Mouse (Mus musculus) myocyte (in vitro differentiated cells): ENCODE data around the gene Sdk2. TPM values are rescaled to one million over a fixed set of nuclear protein-coding genes. Genes with fewer than 3 reads are reported as not detected.

Experiments
- H3K27me3 ChIP-seq: one replicate; pipeline ENCODE4 v1.6.1; 2011; ENCODE audit not compliant: control insufficient read depth, insufficient read depth, insufficient read length
- H3K36me3 ChIP-seq: one replicate; pipeline ENCODE4 v1.6.1; 2011; ENCODE audit not compliant: control insufficient read depth, insufficient read depth
- H3K4me2 ChIP-seq: one replicate; pipeline ENCODE4 v1.6.1; 2011; ENCODE audit warnings: low read depth, control low read depth
- H3K4me3 ChIP-seq: one replicate; pipeline ENCODE4 v1.5.1; 2011; ENCODE audit warnings: mild to moderate bottlenecking, control low read depth, moderate library complexity
- H3K79me2 ChIP-seq: one replicate; pipeline ENCODE4 v1.6.1; 2011; ENCODE audit not compliant: control insufficient read depth, insufficient read depth
- H3ac ChIP-seq: one replicate; pipeline ENCODE4 v1.6.1; 2011; ENCODE audit not compliant: control insufficient read depth, insufficient read length
- CEBPB ChIP-seq: IDR thresholded peaks from 2 replicates; pipeline ENCODE4 v1.6.1; 2011; ENCODE audit warnings: mild to moderate bottlenecking, moderate library complexity; ENCODE audit not compliant: poor library complexity, insufficient read depth, severe bottlenecking
- E2F4 ChIP-seq: IDR thresholded peaks from one replicate; pipeline ENCODE4 v1.6.1; 2011; ENCODE audit warnings: mild to moderate bottlenecking, control low read depth, moderate library complexity; ENCODE audit not compliant: insufficient read depth
- MAX ChIP-seq: IDR thresholded peaks from one replicate; pipeline ENCODE4 v1.6.1; 2011; ENCODE audit warnings: low read depth, mild to moderate bottlenecking, control low read depth
- MYOD1 ChIP-seq, 3 experiments: IDR thresholded peaks; one replicate each; pipeline ENCODE4 v1.6.1; 2011; ENCODE audit warnings: control low read depth in 2 of 3, low read depth in 2 of 3, mild to moderate bottlenecking in 2 of 3, moderate library complexity in 1 of 3; ENCODE audit not compliant: insufficient read length in 2 of 3, control insufficient read depth in 1 of 3
- MYOG ChIP-seq, 3 experiments: IDR thresholded peaks; one replicate each; pipeline ENCODE4 v1.6.1; 2011; ENCODE audit warnings: control low read depth in 2 of 3, low read depth in 2 of 3, mild to moderate bottlenecking in 2 of 3; ENCODE audit not compliant: insufficient read length in 2 of 3, control insufficient read depth in 1 of 3, insufficient read depth in 1 of 3
- POLR2A ChIP-seq: IDR thresholded peaks from one replicate; pipeline ENCODE4 v1.6.1; 2011; ENCODE audit warnings: low read depth, mild to moderate bottlenecking, control low read depth, moderate library complexity; ENCODE audit not compliant: insufficient read length
- POLR2AphosphoS2 ChIP-seq: IDR thresholded peaks from one replicate; pipeline ENCODE4 v1.6.1; 2011; ENCODE audit warnings: low read depth, control low read depth; ENCODE audit not compliant: insufficient read length
- REST ChIP-seq: IDR thresholded peaks from one replicate; pipeline ENCODE4 v1.6.1; 2011; ENCODE audit warnings: mild to moderate bottlenecking, control low read depth, moderate library complexity; ENCODE audit not compliant: insufficient read depth, insufficient read length
- SRF ChIP-seq: IDR thresholded peaks from one replicate; pipeline ENCODE4 v1.6.1; 2011; ENCODE audit warnings: low read depth; ENCODE audit not compliant: control insufficient read depth, insufficient read length
- TCF12 ChIP-seq: IDR thresholded peaks from one replicate; pipeline ENCODE4 v1.6.1; 2011; ENCODE audit warnings: mild to moderate bottlenecking, control low read depth; ENCODE audit not compliant: poor library complexity, insufficient read depth, severe bottlenecking
- TCF3 ChIP-seq: IDR thresholded peaks from one replicate; pipeline ENCODE4 v1.6.1; 2011; ENCODE audit warnings: low read depth, control low read depth; ENCODE audit not compliant: insufficient read length
- USF1 ChIP-seq: IDR thresholded peaks from one replicate; pipeline ENCODE4 v1.6.1; 2011; ENCODE audit warnings: low read depth, mild to moderate bottlenecking, control low read depth, moderate library complexity
- polyA plus RNA-seq: library from polyadenylated mRNA; unstranded; fragments of >200 nt; fragmentation: generic; extraction: Trizol; gene quantifications from one replicate; pipeline ENCODE4 v1.2.1, GENCODE M21; 2012; ENCODE audit warnings: missing spikeins

Gene Sdk2
- polyA plus RNA-seq, 1 experiment: 0.06 TPM

- Histone ChIP-seq H3K4me3 (no peak overlapping the region), H3K4me2 (no peak overlapping the region), H3K36me3 (no peaks in the 10 kb centered on the region), H3ac (no peak overlapping the region), H3K27me3 (no peaks in the 10 kb centered on the region), H3K79me2 (no peaks in the 10 kb centered on the region)
- TF ChIP-seq MAX (no peak), CEBPB (no peak), SRF (no peak), POLR2A (no peak), TCF3 (no peak), POLR2AphosphoS2 (no peak), E2F4 (no peak), MYOG (IDR thresholded peaks at IDR 0.05; ENCODE audit: control insufficient read depth in 1 of 3, insufficient read depth in 1 of 3, insufficient read length in 2 of 3, low read depth in 2 of 3) (no peak), TCF12 (no peak), MYOD1 (IDR thresholded peaks at IDR 0.05; ENCODE audit: control insufficient read depth in 1 of 3, insufficient read length in 2 of 3, low read depth in 2 of 3) (no peak)
Measured at GRCm38 (mm10) chr11:113896006-113896405, 170.8 kb downstream of the Sdk2 start.

DNA sequence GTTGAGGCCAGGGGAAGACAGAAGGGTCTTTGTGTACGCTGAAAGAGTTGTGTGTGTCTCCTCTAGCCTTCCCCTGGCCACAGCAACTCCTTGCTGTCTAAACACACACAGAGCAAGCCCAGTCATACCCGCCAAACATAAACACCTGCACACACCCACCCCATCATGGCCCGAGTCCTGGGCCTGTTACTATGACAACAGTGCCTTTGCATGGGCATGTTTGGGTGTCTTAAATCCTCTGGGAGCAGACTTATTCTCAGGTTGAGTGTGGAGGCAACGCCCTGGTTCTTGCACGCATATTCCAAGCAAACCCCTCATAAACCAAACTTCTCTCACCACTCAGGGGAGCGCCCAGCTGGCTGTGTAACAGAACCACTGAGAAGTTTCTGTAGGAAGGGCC, 173.9 kb downstream of the Sdk2 start:
- Histone ChIP-seq H3K4me3 (no peak overlapping the region), H3ac (no peak overlapping the region), H3K79me2 (no peaks in the 10 kb centered on the region), H3K36me3 (no peaks in the 10 kb centered on the region), H3K27me3 (no peaks in the 10 kb centered on the region), H3K4me2 (no peak overlapping the region)
- TF ChIP-seq E2F4: no peak
- no peak for TF ChIP-seq MAX
- no peak for TF ChIP-seq USF1
- no peak for TF ChIP-seq POLR2A
- no peak for TF ChIP-seq SRF
- no peak for TF ChIP-seq TCF12
- no peak for TF ChIP-seq CEBPB
- TF ChIP-seq POLR2AphosphoS2: no peak
- TF ChIP-seq MYOD1 (IDR thresholded peaks at IDR 0.05; ENCODE audit: control insufficient read depth in 1 of 3, insufficient read length in 2 of 3, low read depth in 2 of 3): no peak
- no peak for TF ChIP-seq TCF3
- TF ChIP-seq MYOG (IDR thresholded peaks at IDR 0.05; ENCODE audit: control insufficient read depth in 1 of 3, insufficient read depth in 1 of 3, insufficient read length in 2 of 3, low read depth in 2 of 3): no peak
- no peak for TF ChIP-seq REST

DNA sequence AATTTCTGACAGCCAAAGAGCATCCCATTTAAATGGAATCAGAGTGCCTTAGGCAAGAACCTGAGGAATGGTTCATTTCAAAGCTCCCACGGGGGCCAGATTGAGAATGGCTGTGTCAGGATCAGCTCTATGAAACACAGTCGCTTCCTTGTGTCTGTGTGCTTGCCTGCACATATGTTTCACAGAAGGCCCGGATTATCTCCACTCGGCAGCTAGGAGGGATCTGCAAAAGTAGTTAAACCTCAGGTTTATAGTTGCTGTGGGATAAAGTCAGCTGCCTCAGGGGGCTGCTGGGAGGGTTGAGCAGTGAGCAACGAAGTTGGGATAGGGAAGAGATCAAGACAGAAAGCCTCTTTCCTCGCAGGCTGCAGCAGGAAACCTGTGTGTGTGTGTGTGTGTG, 174.8 kb downstream of the Sdk2 start:
- TF ChIP-seq TCF12: no peak
- no peak for TF ChIP-seq MYOG (IDR thresholded peaks at IDR 0.05; ENCODE audit: control insufficient read depth in 1 of 3, insufficient read depth in 1 of 3, insufficient read length in 2 of 3, low read depth in 2 of 3)
- no peak for TF ChIP-seq E2F4
- TF ChIP-seq TCF3: no peak
- no peak for TF ChIP-seq REST
- no peak for TF ChIP-seq MYOD1 (IDR thresholded peaks at IDR 0.05; ENCODE audit: control insufficient read depth in 1 of 3, insufficient read length in 2 of 3, low read depth in 2 of 3)
- no peak for TF ChIP-seq USF1
- TF ChIP-seq CEBPB: no peak
- no peak for TF ChIP-seq POLR2A
- TF ChIP-seq POLR2AphosphoS2: no peak
- no peak for TF ChIP-seq MAX
- no peak for TF ChIP-seq SRF
- H3K36me3 ChIP-seq: no peaks in the 10 kb centered on the region
- H3K27me3 ChIP-seq: no peaks in the 10 kb centered on the region
- no peaks in the 10 kb centered on the region for H3K79me2 ChIP-seq
- no peak overlapping the region for H3K4me2 ChIP-seq
- no peak overlapping the region for H3ac ChIP-seq
- H3K4me3 ChIP-seq: no peak overlapping the region

- H3K36me3 ChIP-seq: no peaks in the 10 kb centered on the region
- H3K4me3 ChIP-seq: no peak overlapping the region
- no peak overlapping the region for H3K4me2 ChIP-seq
- no peak overlapping the region for H3ac ChIP-seq
- H3K27me3 ChIP-seq: no peaks in the 10 kb centered on the region
- H3K79me2 ChIP-seq: no peaks in the 10 kb centered on the region
- TF ChIP-seq MAX: no peak
- no peak for TF ChIP-seq POLR2AphosphoS2
- TF ChIP-seq TCF3: no peak
- TF ChIP-seq TCF12: no peak
- no peak for TF ChIP-seq MYOG (IDR thresholded peaks at IDR 0.05; ENCODE audit: control insufficient read depth in 1 of 3, insufficient read depth in 1 of 3, insufficient read length in 2 of 3, low read depth in 2 of 3)
- TF ChIP-seq MYOD1 (IDR thresholded peaks at IDR 0.05; ENCODE audit: control insufficient read depth in 1 of 3, insufficient read length in 2 of 3, low read depth in 2 of 3): no peak
- TF ChIP-seq POLR2A: no peak
- TF ChIP-seq USF1: no peak
- TF ChIP-seq SRF: no peak
- no peak for TF ChIP-seq REST
- no peak for TF ChIP-seq CEBPB
- no peak for TF ChIP-seq E2F4
Measured at GRCm38 (mm10) chr11:113888156-113888750, 178.6 kb downstream of the Sdk2 start.
